Mouse (Mus musculus): ENCODE measurements around the gene Hist1h1e.
"Not testable (repeated sequence)": the region's sequence is repeated elsewhere in the genome, so short reads cannot be mapped to it uniquely, and the experiment has no call there.

The Hist1h1e gene

DNA sequence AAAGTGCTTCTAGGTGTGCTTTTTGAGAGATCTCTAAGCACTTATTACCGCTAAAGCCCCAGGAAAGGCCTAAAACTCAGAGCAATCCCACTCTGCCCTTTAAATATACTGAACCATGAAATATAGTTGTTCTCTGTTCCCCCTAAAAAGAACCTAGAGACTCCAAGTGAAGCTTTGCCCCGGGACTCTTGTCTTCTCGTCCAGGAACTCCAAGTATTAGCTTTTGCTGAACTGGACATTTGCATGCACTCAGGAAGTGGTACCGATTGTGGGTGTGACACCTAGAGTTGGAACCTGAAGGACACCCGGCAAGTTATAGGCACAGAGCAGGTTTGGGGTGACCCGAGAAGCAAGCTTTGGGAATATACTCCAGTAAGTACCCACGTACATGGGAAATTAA, 31.2 kb downstream of the Hist1h1e start:
- DNase-seq: no peak

DNA sequence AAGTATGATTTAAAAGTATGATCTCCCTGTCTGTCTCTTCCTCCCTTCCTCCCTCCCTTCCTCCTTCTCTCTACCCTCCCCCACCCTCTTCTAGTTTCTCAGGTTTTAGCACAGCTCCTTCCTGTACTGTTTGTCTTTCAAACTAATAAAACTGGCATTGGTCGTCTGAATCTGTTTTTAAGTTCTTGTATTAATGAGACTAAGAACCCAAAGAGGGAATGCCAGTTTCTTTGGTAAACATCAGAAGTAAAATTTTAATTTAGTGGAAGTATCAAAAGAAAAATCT, 35.5 kb downstream of the Hist1h1e start:
- DNase-seq: no peak

DNA sequence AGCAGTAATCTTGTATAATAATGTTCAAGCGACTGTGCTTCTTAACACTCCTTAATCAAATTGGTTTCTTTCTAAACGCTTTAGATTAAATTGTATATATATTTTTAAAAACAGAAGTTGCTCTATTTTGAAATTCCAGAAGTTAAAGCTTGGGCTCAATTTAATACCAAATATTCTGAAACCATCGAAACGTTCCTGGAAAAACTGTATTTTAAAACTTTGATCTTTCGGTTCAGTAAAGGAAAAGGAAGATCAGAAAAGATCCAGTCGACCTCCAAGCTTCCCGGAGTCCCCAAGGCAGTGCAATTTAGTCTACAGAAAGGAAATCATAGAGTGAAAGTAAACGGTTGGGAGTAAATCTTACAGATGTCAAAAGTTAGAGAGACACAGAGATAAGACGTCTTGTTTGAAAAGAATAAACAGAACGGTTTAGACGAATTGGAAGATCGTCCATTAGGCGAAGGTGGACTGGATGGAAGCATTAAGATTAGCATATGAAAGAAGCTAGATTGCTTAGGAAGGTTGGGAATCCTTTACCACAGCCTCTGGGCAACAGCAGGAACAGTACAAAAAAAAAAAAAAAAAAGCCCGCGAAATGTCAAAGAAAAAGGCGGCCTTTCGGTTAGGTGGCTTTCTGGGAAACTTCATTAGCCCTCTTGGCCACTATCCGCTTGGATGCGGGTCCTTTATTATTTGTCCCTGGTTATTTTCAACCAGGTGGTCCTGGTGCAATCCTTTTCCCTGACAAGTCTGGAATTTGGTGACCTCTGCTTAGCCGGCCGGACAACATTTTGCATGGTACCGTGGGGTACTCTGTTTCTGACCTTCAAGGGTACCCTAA, 36.0 kb downstream of the Hist1h1e start:
- no peak for DNase-seq

DNA sequence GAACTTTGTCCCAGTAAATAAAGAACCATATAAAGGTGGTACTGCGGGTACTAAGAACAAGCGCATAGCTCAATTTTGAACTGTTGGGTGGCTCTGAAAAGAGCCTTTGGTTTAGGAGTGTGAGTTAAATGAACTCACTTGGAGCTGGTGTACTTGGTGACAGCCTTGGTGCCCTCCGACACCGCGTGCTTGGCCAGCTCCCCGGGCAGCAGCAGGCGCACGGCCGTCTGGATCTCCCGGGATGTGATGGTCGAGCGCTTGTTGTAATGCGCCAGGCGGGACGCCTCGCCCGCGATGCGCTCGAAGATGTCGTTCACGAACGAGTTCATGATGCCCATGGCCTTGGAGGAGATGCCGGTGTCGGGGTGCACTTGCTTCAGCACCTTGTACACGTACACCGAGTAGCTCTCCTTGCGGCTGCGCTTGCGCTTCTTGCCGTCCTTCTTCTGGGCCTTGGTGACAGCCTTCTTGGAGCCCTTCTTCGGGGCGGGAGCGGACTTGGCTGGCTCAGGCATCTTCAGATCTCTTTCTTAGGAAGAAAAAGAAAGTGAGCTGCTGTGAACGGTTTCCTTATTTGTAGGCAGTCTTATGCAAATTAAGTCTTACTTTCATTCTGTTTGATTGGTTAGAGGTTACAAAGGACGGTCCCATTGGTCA, 36.8 kb downstream of the Hist1h1e start:
- peak; percentile 49 to 51 for DNase-seq

DNA sequence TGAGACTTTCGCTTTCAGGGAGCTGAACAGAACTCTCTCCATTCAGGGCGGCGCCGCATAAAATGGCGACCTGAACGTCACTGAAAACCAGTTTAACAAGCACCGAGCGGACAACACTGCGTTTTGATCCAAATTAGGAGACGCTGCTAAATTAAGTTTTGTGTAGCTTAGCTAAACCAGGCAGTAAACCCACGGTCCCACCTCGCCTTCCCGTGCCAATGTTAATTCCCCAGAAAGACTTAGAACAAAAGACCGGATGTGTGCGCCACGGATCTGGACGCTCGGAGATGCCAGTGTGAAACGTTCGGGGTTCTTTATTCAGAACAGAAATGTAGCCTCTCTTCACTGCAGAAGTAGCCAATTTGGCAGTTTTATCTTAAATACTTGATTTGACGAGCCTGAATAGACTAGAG, 37.3 kb downstream of the Hist1h1e start:
- peak; percentile 53 to 74 for DNase-seq

DNA sequence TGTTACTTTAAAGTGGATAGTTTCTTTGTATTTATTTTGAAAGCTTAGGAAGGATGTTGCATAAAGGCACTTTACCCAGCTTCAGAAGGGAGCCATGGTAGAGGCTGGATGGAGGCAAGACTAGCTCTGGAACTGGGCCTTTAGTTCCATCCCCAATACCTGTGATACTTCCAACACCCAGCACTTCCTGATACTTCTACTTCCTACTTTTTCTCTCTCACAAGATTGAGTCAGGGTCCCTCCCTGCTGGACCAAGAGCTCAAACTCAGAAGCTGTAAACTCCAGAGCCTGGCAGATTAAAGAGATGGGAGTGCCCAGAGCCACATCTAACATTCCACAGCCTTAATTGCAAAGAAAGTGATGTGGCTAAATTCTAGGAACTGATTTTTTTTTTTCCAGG, 38.0 kb downstream of the Hist1h1e start:
- peak in 1 of 2 experiments; percentile 14 for DNase-seq

DNA sequence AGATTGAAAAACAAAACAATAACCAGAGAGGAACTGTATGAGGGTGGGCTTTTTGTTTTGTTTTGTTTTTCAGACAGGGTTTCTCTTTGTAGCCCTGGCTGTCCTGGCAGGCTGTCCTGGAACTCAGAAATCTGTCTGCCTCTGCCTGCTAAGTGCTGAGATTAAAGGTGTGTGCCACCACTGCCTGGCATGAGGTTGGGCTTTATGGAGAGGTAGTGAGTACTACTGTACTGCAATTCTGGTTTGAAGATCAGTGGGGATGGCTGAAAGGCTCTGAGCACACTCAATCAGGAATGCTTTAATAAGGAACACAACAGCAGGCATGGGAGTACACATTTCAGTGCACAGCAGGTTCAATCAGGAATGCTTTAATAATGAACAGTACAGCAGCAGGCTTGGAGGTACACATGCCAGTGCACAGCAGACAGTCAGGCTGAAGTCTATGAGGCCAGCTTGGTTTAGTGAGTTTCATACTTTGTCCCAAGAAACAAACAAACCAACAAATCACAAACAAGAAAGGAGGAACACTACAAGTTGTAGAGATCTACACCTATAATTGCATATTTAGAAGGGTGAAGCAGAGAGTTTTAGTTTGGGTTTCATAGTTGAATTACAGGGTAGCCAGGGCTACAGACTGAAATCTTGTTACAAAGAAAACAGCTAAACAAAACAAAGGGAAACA, 38.8 kb downstream of the Hist1h1e start:
- DNase-seq: no peak

DNA sequence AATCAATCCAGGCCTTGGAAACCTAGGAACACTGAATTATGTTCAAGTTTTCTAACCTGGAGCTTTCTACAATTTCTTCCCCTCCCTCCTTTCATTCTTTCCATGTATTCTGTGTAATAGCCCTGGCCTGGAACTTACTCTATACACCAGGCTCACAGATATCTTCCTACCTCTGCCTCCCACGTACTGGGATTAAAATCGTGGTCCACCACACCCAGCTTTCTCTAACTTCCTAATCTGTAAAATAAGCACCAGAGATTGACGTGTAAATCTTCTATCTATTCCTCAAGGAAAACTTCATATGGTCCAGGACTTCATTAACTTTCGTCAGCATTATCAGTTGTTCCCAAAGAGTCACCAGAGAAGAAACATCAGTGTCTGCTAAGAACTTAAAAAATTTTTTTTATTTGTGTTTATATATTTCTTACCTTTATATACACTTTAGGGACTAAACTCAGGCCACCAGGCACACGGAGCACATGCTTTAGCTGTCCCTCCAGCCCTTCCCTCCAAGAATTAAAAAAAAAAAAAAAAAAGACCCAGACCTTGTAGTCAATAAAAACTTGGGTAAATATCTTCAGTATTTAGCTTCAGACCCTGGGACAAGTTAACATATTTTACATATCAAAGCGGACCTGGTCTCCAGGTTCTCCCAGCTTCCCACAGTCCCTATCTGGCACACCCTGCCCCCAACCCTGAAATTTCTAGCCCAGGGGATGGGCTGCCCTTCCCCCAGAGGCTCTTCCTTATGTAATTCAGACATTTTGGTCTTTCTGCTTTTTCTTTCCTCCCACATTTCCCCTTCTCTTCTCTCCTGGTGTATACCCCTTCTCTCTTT, 39.9 kb downstream of the Hist1h1e start:
- no peak for DNase-seq

DNA sequence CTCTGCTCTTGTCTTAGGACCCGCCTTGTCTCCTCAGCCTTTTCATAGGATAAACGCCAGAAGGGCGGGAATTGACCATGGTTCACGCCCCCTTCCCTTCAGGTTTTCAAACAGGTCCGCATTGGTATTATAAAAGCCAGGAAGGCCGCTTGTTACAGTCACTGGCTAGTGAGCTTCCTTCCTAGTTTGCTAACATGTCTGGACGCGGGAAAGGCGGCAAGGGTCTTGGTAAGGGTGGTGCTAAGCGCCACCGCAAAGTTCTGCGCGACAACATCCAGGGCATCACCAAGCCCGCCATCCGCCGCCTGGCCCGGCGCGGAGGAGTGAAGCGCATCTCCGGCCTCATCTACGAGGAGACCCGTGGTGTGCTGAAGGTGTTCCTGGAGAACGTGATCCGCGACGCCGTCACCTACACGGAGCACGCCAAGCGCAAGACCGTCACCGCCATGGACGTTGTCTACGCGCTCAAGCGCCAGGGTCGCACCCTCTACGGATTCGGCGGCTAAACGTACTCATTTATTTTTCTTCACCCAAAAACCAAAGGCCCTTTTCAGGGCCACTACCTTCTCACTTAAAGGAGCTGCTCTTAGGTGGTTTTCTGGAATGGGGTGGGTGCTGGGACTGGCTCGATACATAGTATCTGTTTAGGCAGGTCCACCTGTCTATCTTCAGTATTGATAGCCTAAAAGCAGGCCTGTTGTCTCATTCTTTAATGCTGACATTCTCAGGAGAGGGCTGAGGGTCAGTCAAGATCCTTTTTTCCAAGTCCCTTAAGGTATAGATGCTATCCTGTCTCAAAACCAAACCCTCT, 40.7 kb downstream of the Hist1h1e start, which contains the start of gene Hist1h4d:
Hist1h4d (plus strand) TSS at position 191 of the 811 bp plus-strand sequence.
- DNase-seq: peak; percentile 86 to 90

DNA sequence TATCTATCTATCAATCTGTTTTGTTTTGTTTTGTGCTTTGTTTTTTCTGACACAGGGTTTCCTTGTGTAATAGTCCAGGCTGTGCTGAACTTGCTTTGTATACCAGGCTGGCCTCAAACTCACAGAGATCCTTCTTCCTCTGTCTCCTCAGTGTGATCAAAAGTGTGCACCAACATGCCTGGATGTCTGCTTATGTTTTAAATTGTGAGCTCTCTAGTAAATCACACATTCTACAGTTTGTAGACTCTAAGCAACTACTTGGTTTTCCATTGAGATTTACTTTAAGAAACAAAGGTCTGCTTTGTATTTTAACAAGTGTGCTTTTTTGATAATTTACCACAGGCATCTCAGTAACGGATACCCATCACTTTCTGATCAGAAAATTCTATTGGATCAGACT, 44.5 kb downstream of the Hist1h1e start:
- no peak for DNase-seq

DNA sequence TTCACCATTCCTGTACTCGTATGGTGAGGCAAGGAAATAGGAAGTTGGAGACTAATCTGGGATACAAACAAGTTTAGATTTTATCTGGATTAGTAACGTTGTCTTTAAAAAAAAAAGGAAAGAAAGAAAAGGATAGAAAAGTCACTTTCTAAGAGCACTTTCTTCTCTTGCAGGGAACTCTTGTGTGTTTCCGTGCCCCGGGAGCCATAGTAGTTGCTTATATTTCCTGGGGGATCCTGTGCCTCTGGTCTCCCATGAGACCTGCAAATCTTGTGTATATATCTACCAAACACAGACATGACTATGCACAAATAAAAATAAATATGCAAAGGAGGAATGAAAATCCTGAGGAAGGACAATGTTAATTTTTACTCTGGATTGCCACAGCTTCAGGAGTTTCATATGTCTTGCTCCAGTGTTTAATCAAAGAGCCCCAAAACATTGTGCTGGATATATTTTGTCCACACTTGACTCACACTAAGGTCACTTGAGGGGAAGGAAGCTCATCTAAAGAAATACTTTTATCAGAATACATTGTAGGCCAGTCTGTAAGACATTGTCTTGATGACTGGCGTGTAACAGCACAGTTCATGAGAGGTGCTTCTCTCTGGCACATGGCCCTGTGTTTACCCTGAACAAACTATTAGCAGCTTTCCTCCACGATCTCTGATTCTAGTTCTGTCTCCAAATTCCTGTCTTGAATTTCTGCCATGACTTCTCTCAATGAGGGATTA, 45.3 kb downstream of the Hist1h1e start:
- no peak for DNase-seq

DNA sequence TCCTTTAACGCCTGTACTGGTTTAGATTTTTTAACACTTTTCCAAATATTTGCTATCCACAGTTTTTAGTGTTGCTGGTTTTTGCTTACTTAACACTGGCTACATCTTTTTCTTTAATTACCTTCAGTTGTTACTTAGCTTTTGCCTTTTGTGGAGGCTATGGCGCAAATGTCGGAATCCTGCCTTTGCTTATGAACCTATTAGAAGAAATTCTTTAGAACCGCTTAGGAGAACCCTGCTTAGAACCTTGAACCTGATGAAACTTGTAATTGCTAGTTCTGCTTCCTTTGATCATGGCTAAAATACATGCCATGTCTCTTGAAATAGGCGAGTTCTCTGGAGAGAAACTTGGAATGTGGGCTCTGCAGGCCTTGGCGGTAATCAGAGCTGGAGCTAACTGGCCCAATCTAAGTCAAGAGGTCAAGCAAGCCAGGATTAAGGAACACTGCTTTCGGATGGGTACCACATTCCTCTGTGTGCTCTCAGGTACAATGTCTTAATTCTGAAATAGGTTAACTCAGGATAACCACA, 45.9 kb downstream of the Hist1h1e start:
- DNase-seq: no peak

DNA sequence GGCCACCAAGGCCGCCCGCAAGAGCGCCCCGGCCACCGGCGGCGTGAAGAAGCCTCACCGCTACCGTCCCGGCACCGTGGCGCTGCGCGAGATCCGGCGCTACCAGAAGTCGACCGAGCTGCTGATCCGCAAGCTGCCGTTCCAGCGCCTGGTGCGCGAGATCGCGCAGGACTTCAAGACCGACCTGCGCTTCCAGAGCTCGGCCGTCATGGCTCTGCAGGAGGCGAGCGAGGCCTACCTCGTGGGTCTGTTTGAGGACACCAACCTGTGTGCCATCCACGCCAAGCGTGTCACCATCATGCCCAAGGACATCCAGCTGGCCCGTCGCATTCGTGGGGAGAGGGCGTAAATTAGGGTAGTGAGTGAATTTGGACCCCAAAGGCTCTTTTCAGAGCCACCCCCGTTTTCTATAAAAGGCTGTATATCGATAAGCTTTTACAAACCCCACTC, 46.5 kb downstream of the Hist1h1e start:
- DNase-seq: not testable (repeated sequence)

DNA sequence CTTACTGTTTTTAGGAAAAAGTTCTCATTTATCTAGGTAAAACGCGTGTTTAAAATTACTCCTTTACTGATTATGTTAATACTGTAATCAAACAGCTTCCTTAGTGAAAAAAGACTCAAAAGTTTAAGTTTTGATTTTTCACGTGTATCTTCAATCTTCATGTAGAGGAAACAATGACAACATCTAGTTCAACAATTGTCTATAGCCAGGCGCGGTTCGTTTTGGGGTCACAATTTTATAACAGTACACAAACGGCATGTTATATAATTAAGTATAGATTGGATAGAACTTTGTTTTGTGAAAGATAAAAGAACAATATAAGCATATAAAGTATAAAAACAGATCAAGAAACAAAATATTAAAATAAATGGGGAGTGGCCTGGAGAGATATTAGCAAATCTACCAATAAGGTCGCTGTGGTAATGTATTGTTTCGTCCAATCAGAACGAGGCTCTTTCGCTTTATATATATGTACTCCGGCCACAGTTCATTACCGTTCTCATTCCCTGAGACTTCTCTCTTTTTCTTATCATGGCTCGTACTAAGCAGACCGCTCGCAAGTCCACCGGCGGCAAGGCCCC, 47.0 kb downstream of the Hist1h1e start, which contains the start of gene Hist1h3d:
Hist1h3d (plus strand) TSS at position 493 of the 581 bp plus-strand sequence.
- peak in 1 of 2 experiments; percentile 32 for DNase-seq

DNA sequence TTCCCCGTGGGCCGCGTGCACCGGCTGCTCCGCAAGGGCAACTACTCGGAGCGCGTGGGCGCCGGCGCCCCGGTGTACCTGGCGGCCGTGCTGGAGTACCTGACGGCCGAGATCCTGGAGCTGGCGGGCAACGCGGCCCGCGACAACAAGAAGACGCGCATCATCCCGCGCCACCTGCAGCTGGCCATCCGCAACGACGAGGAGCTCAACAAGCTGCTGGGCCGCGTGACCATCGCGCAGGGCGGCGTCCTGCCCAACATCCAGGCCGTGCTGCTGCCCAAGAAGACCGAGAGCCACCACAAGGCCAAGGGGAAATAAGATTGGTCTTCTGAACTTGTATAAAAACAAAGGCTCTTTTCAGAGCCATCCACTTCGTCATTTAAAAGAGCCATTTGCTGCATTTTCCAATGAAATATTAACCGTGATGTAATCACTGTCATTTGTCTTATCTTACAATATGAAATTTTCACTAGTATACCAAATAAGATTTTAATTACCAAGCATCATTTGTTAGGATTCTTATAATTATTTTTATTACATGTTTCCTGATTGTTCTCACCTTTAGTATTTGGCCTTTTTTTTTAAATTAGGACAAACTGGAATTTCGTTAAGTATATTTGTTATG, 47.7 kb downstream of the Hist1h1e start:
- DNase-seq: not testable (repeated sequence)

DNA sequence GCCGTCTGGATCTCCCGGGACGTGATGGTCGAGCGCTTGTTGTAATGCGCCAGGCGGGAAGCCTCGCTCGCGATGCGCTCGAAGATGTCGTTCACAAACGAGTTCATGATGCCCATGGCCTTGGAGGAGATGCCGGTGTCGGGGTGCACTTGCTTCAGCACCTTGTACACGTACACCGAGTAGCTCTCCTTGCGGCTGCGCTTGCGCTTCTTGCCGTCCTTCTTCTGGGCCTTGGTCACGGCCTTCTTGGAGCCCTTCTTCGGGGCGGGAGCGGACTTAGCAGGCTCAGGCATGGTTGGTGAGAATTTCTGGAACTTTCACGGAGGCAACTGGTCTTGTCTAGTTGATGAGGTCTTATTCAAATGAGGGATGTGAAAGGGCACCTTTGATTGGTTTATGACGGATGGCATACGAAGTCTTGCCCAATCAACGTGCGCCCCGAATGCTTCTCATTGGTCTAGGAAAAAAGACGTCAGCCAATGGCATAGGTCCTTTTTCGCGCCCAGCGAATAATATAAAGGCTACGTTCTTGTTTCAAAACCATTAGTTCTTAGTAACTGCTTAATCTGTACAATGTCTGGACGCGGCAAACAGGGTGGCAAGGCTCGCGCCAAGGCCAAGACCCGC, 48.3 kb downstream of the Hist1h1e start, which contains the start of the genes Hist1h2bf and Hist1h2ad:
Hist1h2bf (minus strand) TSS at position 299 of the 627 bp plus-strand sequence.
Hist1h2ad (plus strand) TSS at position 484 of the 627 bp plus-strand sequence.
- DNase-seq: peak; percentile 72 to 77

DNA sequence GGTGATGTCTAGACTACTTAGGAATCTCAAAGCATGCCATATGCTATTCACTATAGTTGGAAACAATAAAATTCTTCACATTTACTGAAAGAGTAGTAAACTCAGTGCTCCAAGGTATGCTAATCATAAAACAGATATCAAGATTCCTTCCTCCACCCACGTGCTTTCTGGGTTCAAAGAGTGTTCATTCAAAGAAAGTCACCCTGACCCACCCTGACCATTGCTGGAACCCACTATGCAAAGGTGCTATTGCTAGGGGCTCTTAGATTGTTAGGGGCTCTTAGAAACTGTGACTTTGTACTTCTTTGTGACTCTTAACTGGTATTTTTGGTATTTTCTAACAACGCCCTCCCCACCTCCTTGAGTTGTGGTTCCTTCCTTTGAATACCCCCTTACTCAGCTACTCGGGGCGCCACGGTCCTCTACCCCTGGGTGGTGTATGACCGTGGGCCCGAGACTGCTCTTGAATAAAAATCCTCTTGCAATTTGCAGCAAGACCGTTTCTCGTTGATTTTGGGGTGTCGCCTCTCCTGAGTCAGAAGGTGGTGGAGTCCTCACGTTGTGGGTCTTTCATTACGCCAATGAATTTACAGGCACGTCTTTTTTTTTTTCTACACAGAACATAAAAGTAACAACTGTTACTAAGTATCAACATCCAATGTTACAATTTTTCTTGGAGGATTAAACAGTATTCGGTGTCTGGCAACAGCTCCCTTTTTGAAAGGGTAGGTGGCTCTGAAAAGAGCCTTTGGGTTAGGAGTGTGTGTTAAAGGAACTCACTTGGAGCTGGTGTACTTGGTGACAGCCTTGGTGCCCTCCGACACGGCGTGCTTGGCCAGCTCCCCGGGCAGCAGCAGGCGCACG, 49.1 kb downstream of the Hist1h1e start:
- not testable (repeated sequence) for DNase-seq
